14 mouse cellular contexts compared by ENCODE assay signal in the genomic region with DNA sequence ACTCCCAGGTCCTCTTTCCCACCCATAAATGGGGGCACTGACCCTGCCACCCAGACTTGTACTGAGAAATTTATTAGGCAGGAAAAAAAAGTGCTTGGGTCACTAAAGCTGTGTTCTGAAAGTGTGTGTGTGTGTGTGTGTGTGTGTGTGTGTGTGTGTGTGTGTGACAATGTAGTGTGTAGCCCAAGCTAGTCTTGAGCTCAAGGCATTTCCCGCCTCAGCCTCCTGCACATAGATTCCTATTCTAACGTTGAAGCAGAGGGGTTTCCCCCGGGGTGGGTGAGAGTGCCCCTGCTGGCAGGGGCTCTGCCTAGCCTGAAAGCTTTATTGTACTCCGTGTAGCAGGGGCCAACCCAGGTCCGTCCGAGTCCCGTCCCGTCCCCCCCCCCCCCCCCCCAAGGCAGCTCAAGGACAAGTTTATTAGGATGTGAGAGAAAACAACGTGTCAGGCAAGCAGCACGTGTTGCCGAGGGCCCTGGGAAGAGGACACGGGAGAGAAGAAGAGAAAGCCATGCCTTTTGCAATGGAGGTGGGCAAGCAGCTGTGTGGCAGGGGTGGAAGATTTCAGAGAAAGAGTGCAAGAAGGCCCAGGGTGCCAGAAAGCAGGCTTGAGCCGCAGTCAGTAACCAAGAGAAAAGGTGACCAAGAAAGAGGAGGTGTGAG. TPM values are rescaled to one million over a fixed set of nuclear protein-coding genes. Genes with fewer than 3 reads are reported as not detected.
DNase-seq lines count a peak whose midpoint lies in the region; ATAC-seq and TF ChIP-seq lines count a peak whose summit lies in the region.
"Had no signal": no experiment of that assay in that cellular context is flagged by ENCODE, and none has a peak within 500 bp of the region (broad histone marks: within the 10 kb centered on the region; RNA-seq: fewer than 3 reads in every experiment).

No protein-coding gene starts in this region.

- no peaks in the 10 kb centered on the region for H3K9me3 ChIP-seq in hindbrain, embryonic 10.5 days
- H3K9me3 ChIP-seq in hindbrain, embryonic 11.5 days (ENCODE audit: control insufficient read depth, low read length): no peaks in the 10 kb centered on the region
- no peaks in the 10 kb centered on the region for H3K9me3 ChIP-seq in hindbrain, postnatal 0 days (ENCODE audit: low read length)
- no peaks in the 10 kb centered on the region for H3K9me3 ChIP-seq in stomach, postnatal 0 days (ENCODE audit: control insufficient read depth, low read length)
- H3K9me3 ChIP-seq: liver, embryonic 13.5 days had no signal

- H3K36me3 ChIP-seq in hindbrain, embryonic 10.5 days: no peaks in the 10 kb centered on the region
- H3K36me3 ChIP-seq in hindbrain, embryonic 11.5 days (ENCODE audit: control insufficient read depth, insufficient read depth, low read length): no peaks in the 10 kb centered on the region
- H3K36me3 ChIP-seq in testis, adult 2 months (ENCODE audit: control insufficient read depth, insufficient read depth, low read length): no peaks in the 10 kb centered on the region
- H3K36me3 ChIP-seq in hindbrain, postnatal 0 days (ENCODE audit: insufficient read depth, low read length): no peaks in the 10 kb centered on the region
- H3K36me3 ChIP-seq in stomach, postnatal 0 days (ENCODE audit: control insufficient read depth, insufficient read depth, low read length): no peaks in the 10 kb centered on the region
- H3K36me3 ChIP-seq: liver, embryonic 13.5 days had no signal

- no peak overlapping the region for H3K9ac ChIP-seq in hindbrain, embryonic 11.5 days (ENCODE audit: low read depth, low read length)
- no peak overlapping the region for H3K9ac ChIP-seq in hindbrain, postnatal 0 days (replicated peaks; ENCODE audit: low read length)
- H3K9ac ChIP-seq in stomach, postnatal 0 days (ENCODE audit: low read length): no peak overlapping the region
- H3K9ac ChIP-seq: liver, embryonic 13.5 days had no signal

- no peak for ATAC-seq in hindbrain, embryonic 11.5 days (ENCODE audit: low FRiP score)
- no peak for ATAC-seq in hindbrain, postnatal 0 days
- ATAC-seq in stomach, postnatal 0 days (ENCODE audit: low FRiP score, low TSS enrichment): no peak
- ATAC-seq: forebrain, embryonic 16.5 days; Patski had no signal

- no peak for TF ChIP-seq EP300 in stomach, postnatal 0 days (optimal IDR thresholded peaks at IDR 0.05)

- peaks cover 32% of the 10 kb centered on the region for H3K4me1 ChIP-seq in hindbrain, embryonic 10.5 days (replicated peaks)
- H3K4me1 ChIP-seq in hindbrain, embryonic 11.5 days (replicated peaks; ENCODE audit: control insufficient read depth, insufficient read depth, low read length): peaks cover 12% of the 10 kb centered on the region
- peaks cover 9% of the 10 kb centered on the region for H3K4me1 ChIP-seq in testis, adult 2 months (ENCODE audit: control insufficient read depth, insufficient read depth, low read length)
- H3K4me1 ChIP-seq in hindbrain, postnatal 0 days (ENCODE audit: insufficient read depth, low read length): peaks cover 17% of the 10 kb centered on the region
- no peaks in the 10 kb centered on the region; the same call in 1 of the 2 replicates for H3K4me1 ChIP-seq in stomach, postnatal 0 days (replicated peaks; ENCODE audit: control insufficient read depth, insufficient read depth)

- TF ChIP-seq CTCF in testis, adult 2 months (IDR thresholded peaks at IDR 0.05; ENCODE audit: control insufficient read depth, insufficient read depth, insufficient replicate concordance, low read depth, low read length): no peak
- no peak for TF ChIP-seq CTCF in hindbrain, postnatal 0 days (IDR thresholded peaks at IDR 0.05; ENCODE audit: low read depth)
- TF ChIP-seq CTCF in stomach, postnatal 0 days (IDR thresholded peaks at IDR 0.05; ENCODE audit: low read depth): peak; percentile 18; the same call in 1 of the 2 replicates

- no peak for TF ChIP-seq POLR2A in testis, adult 2 months (IDR thresholded peaks at IDR 0.05; ENCODE audit: control insufficient read depth, low read depth, low read length)

- peak overlapping the region; percentile 61; the same call in 1 of the 2 replicates for H3K4me3 ChIP-seq in hindbrain, embryonic 10.5 days
- H3K4me3 ChIP-seq in hindbrain, embryonic 11.5 days (ENCODE audit: low read depth, low read length): no peak overlapping the region
- peak overlapping the region; percentile 44 for H3K4me3 ChIP-seq in testis, adult 2 months (ENCODE audit: control insufficient read depth, low read depth, low read length)
- H3K4me3 ChIP-seq in hindbrain, postnatal 0 days (ENCODE audit: low read length): no peak overlapping the region
- no peak overlapping the region; the same call in 1 of the 2 replicates for H3K4me3 ChIP-seq in stomach, postnatal 0 days (ENCODE audit: low read depth, low read length)

- peaks cover 74% of the 10 kb centered on the region for H3K27me3 ChIP-seq in hindbrain, embryonic 10.5 days (ENCODE audit: insufficient read depth, poor library complexity, severe bottlenecking)
- H3K27me3 ChIP-seq in hindbrain, embryonic 11.5 days (ENCODE audit: control insufficient read depth, insufficient read depth, low read length): peaks cover 30% of the 10 kb centered on the region
- H3K27me3 ChIP-seq in testis, adult 2 months (ENCODE audit: control insufficient read depth, insufficient read depth, low read length): no peaks in the 10 kb centered on the region
- peaks cover 13% of the 10 kb centered on the region; the same call in 1 of the 2 replicates for H3K27me3 ChIP-seq in hindbrain, postnatal 0 days (ENCODE audit: insufficient read depth, low read length)
- peaks cover 2% of the 10 kb centered on the region; the same call in 1 of the 2 replicates for H3K27me3 ChIP-seq in stomach, postnatal 0 days (ENCODE audit: control insufficient read depth, insufficient read depth, low read length)
- H3K27me3 ChIP-seq: Patski had no signal

- 24% methylated on average over 13 of the region's 13 CpGs for WGBS in hindbrain, embryonic 10.5 days
- WGBS in hindbrain, embryonic 11.5 days: 24% methylated on average over 13 of the region's 13 CpGs
- WGBS in hindbrain, postnatal 0 days: 22% methylated on average over 13 of the region's 13 CpGs
- 39% methylated on average over 13 of the region's 13 CpGs for WGBS in stomach, postnatal 0 days

- H3K4me2 ChIP-seq in hindbrain, embryonic 11.5 days (replicated peaks; ENCODE audit: low read depth, low read length): no peak overlapping the region
- peak overlapping the region; percentile 91; the same call in 1 of the 2 replicates for H3K4me2 ChIP-seq in hindbrain, postnatal 0 days (ENCODE audit: low read depth, low read length)
- H3K4me2 ChIP-seq in stomach, postnatal 0 days (replicated peaks; ENCODE audit: low read depth): peak overlapping the region; percentile 95

- no peak overlapping the region for H3K27ac ChIP-seq in hindbrain, embryonic 10.5 days
- H3K27ac ChIP-seq in hindbrain, embryonic 11.5 days (ENCODE audit: low read depth, low read length): no peak overlapping the region
- peak overlapping the region; percentile 59 for H3K27ac ChIP-seq in testis, adult 2 months (ENCODE audit: control insufficient read depth, insufficient read depth, low read depth, low read length)
- no peak overlapping the region for H3K27ac ChIP-seq in hindbrain, postnatal 0 days
- H3K27ac ChIP-seq in stomach, postnatal 0 days (replicated peaks): 0 out of 2 replicates have a peak overlapping the region, but pooled peaks have one; percentile 45
- H3K27ac ChIP-seq: liver, embryonic 13.5 days had no signal

- DNase-seq in hindbrain, embryonic 10.5 days (ENCODE audit: low spot score): no peak
- no peak for DNase-seq in hindbrain, embryonic 11.5 days (ENCODE audit: low spot score)
- no peak for DNase-seq in testis, postnatal 10 days (ENCODE audit: low spot score)
- no peak for DNase-seq in hindbrain, postnatal 0 days (ENCODE audit: low spot score)
- no peak for DNase-seq in stomach, postnatal 0 days (ENCODE audit: low spot score)
- DNase-seq in adrenal gland, postnatal 14 days: no peak
- no peak for DNase-seq in layer of hippocampus, postnatal 25 days (ENCODE audit: extremely low spot score in 1 of 2, low spot score in 1 of 2)
- DNase-seq: cerebellum, adult 11-12 months; kidney, postnatal 25 days; liver, embryonic 13.5 days; thymus, adult 18-20 months had no signal

RNA-seq across cellular contexts. Expression of a gene that starts 37.5 kb away (rescaled TPM):
- polyA plus RNA-seq in hindbrain, embryonic 10.5 days (2016; fragmentation: Nextera tagmentation; extraction: Ambion mirVana): 0.59 and 0.81 TPM in 2 replicates
- polyA plus RNA-seq in hindbrain, embryonic 11.5 days (2014; fragmentation: Nextera tagmentation; extraction: Ambion mirVana): 0.24 and 0.68 TPM in 2 replicates
- polyA plus RNA-seq in testis, adult 2 months (2012; rRNA removed): 0.96 and 1.3 TPM in 2 replicates
- total RNA-seq in hindbrain, postnatal 0 days (2014; rRNA removed): 4.9 and 5.4 TPM in 2 replicates
- polyA plus RNA-seq in hindbrain, postnatal 0 days (2015; fragmentation: Nextera tagmentation; extraction: Ambion mirVana): 0.52 and 0.74 TPM in 2 replicates
- 0.55 and 0.75 TPM in 2 replicates for polyA plus RNA-seq in stomach, postnatal 0 days (2015; fragmentation: Nextera tagmentation; extraction: Ambion mirVana)
- total RNA-seq in adrenal gland, postnatal 14 days (2021): 1.3 and 2.3 TPM in 2 replicates
- total RNA-seq in layer of hippocampus, postnatal 25 days (2021): 1 to 10 TPM; 1.1 to 1.8 TPM

RNA-seq across cellular contexts. Expression of a gene that starts 40.9 kb away (rescaled TPM):
- 4.8 and 5.6 TPM in 2 replicates for polyA plus RNA-seq in hindbrain, embryonic 10.5 days (2016; fragmentation: Nextera tagmentation; extraction: Ambion mirVana)
- 2.1 and 2.8 TPM in 2 replicates for polyA plus RNA-seq in hindbrain, embryonic 11.5 days (2014; fragmentation: Nextera tagmentation; extraction: Ambion mirVana)
- polyA plus RNA-seq in testis, adult 2 months (2012; rRNA removed): 7.2 and 7.3 TPM in 2 replicates
- total RNA-seq in hindbrain, postnatal 0 days (2014; rRNA removed): 15.0 and 16.9 TPM in 2 replicates
- 3.0 and 3.4 TPM in 2 replicates for polyA plus RNA-seq in hindbrain, postnatal 0 days (2015; fragmentation: Nextera tagmentation; extraction: Ambion mirVana)
- 11.8 and 12.3 TPM in 2 replicates for polyA plus RNA-seq in stomach, postnatal 0 days (2015; fragmentation: Nextera tagmentation; extraction: Ambion mirVana)
- 115 and 132 TPM in 2 replicates for total RNA-seq in adrenal gland, postnatal 14 days (2021)
- 1 to 10 TPM; 8.8 to 9.1 TPM for total RNA-seq in layer of hippocampus, postnatal 25 days (2021)

Comparison
In these comparisons a context has a peak if more than half of its experiments do, and no peak if none do; other contexts are left out.
1. H3K4me3 ChIP-seq: peak in hindbrain, embryonic 10.5 days (single experiment) and testis, adult 2 months (single experiment); none in hindbrain, embryonic 11.5 days (single experiment), hindbrain, postnatal 0 days (single experiment) and stomach, postnatal 0 days (single experiment).
2. H3K27ac ChIP-seq: peak in testis, adult 2 months (single experiment) and stomach, postnatal 0 days (single experiment); none in hindbrain, embryonic 10.5 days (single experiment), hindbrain, embryonic 11.5 days (single experiment) and hindbrain, postnatal 0 days (single experiment).